Mouse (Mus musculus): ENCODE data around the gene Col6a2.

Col6a2 gene

DNA sequence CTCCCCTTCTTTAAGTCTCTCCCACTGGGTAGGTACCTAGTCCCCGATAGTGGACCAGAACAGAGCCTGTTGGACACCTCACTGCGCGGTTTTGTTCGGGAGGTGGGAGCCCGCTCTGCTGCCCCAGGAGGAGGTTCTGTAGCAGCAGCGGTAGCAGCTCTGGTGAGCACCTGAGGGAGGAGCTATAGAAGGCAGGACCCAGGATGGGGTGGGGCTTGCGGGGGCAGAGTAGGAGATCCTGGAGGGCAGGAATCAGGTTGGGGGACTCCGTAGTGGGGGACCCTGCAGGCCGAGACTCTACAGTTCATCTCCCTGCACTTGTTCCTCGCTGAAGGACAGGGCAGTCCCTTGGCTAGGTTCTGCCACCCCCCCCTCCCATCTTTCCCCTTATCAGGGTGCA lies 39.3 kb downstream of the Col6a2 start:
- ChIA-PET POLR2A (no interaction called here), CTCF (no interaction called here)

DNA sequence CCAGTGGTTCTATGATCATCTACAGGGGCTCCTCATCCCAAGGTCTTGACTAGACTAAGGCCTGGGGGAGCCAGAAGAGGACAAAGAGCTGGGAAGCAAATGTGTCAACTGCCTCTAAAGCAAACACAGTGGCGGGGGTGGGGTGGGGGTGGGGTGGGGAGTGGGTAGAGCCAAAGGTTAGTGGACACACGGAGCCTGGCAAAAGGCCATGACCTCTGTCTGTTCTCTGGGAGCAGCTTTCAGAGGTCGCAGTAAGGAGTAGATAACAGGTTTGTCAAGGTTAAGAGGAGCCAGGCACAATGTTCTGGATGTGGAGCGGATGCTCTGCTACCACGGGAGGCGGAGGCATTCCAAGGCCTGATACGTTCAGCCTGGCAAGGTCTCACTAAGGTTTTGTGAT lies 46.5 kb downstream of the Col6a2 start:
- POLR2A ChIA-PET: interaction anchor here in 1 of 4 experiments (1.4 kb wide), 1 partner anchor 137 kb away, joined by 3 read pairs; the partner anchor contains the start of gene AC141477.1
- CTCF ChIA-PET: interaction anchor here in 2 of 4 experiments (0.6 to 0.9 kb wide), 4 partner anchors 37 to 764 kb away, joined by 3 read pairs; no protein-coding TSS in a partner anchor

DNA sequence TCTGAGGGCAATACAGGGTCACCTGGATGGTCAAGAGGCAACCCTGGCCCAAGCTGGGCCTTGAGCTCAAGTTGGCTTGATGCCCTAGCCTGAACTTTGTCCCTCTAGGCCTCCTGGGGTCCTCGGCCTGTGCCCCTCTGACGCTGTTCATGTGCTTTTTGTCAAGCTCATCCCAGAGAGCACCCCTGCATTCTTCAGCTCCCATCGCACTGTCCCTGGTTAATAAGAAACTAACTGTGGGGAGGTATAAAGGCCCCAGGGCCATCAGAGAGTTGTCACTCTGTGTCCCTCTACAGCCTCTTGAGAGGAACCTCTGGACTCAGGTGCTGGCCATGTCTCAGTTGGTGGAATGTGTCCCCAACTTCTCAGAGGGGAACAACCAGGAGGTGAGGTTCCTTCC lies 48.1 kb downstream of the Col6a2 start, which contains the start of gene Ftcd:
Gene Ftcd, plus strand, starts transcription at position 275 of the 400 bp plus-strand sequence.
- POLR2A ChIA-PET: no interaction called here

DNA sequence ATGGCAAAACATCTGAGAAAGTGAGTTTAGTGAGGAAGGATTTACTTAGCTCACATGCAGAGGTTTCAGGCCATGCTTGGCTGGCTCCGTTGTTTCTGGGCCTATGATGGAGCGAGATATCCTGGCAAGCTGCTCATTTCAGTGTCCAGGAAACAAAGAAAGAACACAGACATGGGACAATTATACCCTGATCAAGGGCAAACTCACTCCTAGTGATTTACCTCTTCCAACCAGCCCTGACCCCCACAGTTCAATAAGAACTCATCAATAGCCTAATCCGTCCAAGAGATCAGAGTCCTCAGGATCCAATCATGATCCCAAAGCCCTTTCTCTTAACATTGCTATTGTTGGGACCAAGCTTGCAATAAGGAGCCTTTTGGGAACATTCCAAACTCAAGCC lies 51.3 kb downstream of the Col6a2 start:
- CTCF ChIA-PET: no interaction called here
- POLR2A ChIA-PET: no interaction called here

More for the DNA sequence above, 48.1 kb downstream of the Col6a2 start, which contains the start of gene Ftcd:
- CTCF ChIA-PET: interaction anchor here in 1 of 4 experiments (0.8 kb wide), 1 partner anchor 931 kb away, joined by 4 read pairs; no protein-coding TSS in a partner anchor

DNA sequence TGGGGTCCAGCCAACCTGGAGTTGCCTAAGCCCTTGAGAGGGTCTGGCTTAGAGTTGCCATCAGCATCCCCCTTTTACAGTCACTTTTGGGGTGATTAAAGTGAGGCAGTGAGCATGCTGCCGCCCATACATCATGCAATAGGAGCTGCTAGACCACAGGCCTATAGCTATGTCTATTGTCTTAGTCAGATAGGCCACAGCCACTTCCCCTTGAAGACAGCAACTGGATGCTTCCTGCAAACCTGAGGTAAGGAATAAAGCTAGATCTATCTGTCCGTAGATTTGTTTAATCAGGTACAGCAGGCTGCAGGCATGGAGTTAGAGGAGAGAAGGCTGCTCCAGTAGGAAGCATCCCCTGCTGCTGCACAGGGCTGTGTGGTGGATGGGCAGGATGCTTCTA lies 52.4 kb downstream of the Col6a2 start:
- ChIA-PET POLR2A (interaction anchor here in 2 of 4 experiments (0.6 to 1.6 kb wide), 4 partner anchors 8 to 108 kb away, joined by 3 to 4 read pairs (median 3); partner anchors contain the start of gene Lss (in 1 of the 2)), CTCF (no interaction called here)

DNA sequence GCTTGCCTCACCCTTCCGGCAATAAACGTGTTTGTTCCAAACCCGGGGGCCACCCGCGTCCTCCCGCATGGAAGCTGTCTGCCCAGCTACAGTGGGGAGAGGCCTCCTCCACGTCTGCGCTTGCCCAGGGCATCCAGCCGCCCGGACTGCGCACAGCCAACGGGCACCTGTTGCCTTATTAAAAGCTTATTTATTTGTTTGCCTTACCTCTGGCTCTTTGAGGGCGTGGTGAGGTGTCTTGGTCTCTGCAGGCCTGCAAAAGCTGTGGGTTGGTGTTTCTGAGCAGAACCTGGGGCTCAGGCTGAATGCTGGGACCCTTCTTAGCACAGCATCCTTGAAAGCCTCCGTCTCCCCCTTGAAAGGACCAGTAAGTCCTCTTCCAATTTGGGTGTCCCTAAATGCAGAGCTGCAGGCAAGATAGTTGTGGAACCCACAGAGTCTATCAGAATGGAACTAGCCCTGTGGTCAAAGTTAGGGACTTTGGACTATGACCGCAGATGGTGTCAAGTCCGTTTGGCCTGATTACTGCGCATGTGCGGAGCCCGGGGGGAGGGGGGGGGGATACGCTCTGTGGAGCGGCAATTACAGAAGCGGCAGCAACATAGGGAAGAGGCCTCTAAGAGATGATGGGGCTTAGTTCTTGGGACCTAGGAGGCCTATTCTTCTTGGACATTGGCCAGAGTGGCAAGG lies 53.3 kb downstream of the Col6a2 start:
- POLR2A ChIA-PET: interaction anchor here in 2 of 4 experiments (0.6 to 1.9 kb wide), 9 partner anchors 15 to 163 kb away, joined by 3 to 4 read pairs (median 3); partner anchors contain the start of gene Lss (in 1 of the 2)
- CTCF ChIA-PET: interaction anchor here in 3 of 4 experiments (0.7 to 1.5 kb wide), 4 partner anchors 158 to 179 kb away, joined by 3 to 7 read pairs (median 3); no protein-coding TSS in a partner anchor

DNA sequence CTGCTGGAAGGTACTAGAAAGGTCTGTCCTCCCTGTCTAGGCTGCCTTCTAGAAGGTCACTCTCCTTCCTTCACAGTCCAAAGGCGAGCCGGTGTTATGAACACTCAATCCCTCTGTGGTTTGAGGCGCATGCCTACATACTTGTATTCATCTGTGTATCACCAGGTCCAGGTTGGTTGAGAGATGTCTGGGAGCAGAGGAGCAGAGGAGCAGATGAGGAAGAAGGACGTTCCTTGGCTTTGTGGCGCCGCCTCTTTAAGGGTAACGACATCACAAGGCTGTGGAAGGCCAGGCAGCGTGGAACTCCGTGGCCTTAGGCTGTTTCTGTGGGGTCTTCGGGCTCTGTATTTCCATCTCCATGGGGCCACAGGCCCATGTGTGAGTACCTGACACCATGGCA lies 61.5 kb downstream of the Col6a2 start, which contains the start of gene Spatc1l:
Gene Spatc1l, plus strand, starts transcription at position 301 of the 400 bp plus-strand sequence.
- CTCF ChIA-PET: no interaction called here
- POLR2A ChIA-PET: no interaction called here

DNA sequence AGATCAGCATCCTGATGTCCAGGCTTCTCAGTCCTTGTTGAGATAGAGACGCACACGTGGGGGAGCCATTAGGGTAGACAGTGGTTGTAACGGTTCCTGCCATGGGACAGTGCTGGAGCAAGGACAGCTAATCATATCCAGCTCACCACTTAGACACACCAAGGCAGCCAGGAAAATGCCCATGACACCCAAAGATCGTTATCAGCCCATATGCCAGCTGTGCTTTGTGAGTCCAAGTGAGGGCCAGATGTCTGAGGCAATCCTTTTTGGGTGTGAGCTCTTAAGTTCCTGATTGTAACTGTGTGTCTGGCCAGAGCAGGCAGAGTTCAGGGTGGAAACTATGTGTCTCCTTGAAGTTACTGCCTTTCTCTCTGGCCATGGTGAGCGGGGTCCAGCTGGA lies 69.4 kb downstream of the Col6a2 start:
- ChIA-PET POLR2A (interaction anchor here in 2 of 4 experiments (1.5 to 1.8 kb wide), 2 partner anchors 16 kb away, joined by 3 to 4 read pairs; no protein-coding TSS in a partner anchor), CTCF (no interaction called here)

DNA sequence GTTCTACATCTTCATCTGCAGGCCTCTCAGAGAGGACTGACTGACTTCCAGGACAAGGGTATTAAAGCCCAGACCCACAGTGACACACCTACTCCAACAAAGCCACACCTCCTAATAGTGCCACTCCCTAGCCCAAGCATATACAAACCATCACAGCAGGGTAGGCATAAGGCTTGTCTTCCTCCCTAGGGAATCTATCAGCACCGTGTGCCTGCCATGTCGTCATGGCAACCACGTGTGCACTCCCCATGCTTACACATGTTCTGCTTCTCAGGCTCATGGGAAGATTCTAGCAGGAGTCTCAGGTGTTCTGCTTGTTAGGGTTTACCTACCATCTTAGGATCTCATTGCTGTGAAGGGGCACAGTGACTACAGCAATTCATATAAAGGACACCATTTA lies 71.9 kb downstream of the Col6a2 start:
- POLR2A ChIA-PET: interaction anchor here in 1 of 4 experiments (0.9 to 1.4 kb wide), 4 partner anchors 11 to 182 kb away, joined by 3 to 4 read pairs (median 3); no protein-coding TSS in a partner anchor
- CTCF ChIA-PET: interaction anchor here in 2 of 4 experiments (0.6 to 1.5 kb wide), 3 partner anchors 176 to 187 kb away, joined by 3 to 5 read pairs (median 4); no protein-coding TSS in a partner anchor

DNA sequence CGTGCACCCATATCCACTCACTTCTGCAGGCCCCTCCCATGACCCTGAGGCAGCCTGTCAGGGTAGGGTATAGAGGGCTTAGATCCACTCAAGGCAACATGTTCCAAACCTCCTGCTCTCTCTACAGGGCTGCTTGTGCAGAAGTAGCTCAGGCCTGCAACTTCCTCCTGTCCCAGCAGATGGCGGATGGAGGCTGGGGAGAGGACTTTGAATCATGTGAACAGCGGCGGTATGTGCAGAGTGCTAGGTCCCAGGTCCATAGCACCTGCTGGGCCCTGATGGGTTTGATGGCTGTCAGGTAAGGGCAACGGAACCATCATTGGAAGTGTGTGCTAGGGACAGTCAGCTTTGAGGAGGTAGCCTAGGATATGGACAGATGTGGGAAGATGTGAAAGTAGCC lies 73.0 kb downstream of the Col6a2 start:
- POLR2A ChIA-PET: interaction anchor here in 3 of 4 experiments (0.5 to 1.0 kb wide), 4 partner anchors 8 to 448 kb away, joined by 3 read pairs; no protein-coding TSS in a partner anchor
- CTCF ChIA-PET: interaction anchor here in 3 of 4 experiments (0.6 to 2.7 kb wide), 11 partner anchors 16 to 456 kb away, joined by 3 to 18 read pairs (median 3); partner anchors contain the start of gene Col6a1 (in 1 of the 3)

DNA sequence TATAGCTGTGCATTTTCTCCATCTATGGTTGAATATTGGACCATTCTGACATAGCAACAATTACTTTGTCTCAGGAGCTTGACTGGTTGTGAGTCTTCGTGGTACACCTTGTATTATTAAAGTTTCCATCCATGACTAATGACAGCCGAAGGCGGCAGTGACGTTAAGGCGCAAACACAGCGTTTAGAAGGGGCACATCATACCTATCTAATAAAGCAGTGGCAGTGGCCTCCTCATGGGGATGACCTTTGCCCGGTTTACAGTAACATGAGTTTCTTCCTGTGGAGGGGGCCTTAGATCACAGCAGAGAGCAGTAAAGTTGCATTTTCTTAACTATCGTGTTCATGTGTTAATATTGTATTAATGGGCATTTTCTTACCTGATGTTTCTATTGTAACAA lies 75.2 kb downstream of the Col6a2 start:
- CTCF ChIA-PET: no interaction called here
- POLR2A ChIA-PET: interaction anchor here in 2 of 4 experiments (0.5 to 1.9 kb wide), 4 partner anchors 9 to 32 kb away, joined by 3 to 6 read pairs (median 4); no protein-coding TSS in a partner anchor

DNA sequence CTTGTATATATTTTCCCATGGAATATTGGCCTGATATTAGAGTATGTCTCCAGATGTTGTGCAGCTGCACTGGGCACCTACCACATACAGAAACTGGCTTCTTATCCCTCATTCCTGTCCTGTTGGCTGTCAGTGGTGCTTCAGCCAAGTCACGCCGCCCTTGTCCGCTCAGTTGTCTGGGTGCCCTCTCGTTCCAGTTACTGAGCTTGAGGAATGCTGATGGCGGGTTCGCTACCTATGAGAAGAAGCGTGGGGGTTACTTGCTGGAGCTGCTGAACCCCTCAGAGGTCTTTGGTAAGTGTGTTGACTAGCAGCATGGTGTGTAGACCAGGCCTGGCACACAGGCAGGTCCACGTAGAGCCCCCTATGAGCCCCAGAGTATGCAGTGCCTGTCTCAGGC lies 76.9 kb downstream of the Col6a2 start:
- ChIA-PET POLR2A (interaction anchor here in 1 of 4 experiments (0.5 kb wide), 1 partner anchor 1639 kb away, joined by 3 read pairs; no protein-coding TSS in a partner anchor), CTCF (interaction anchor here in 1 of 4 experiments (1.3 kb wide), 1 partner anchor 155 kb away, joined by 3 read pairs; no protein-coding TSS in a partner anchor)

Data from embryonic stem cell, embryonic (primary cell).